In genomic region chr9:102868451-102868850, GRCm38 (mm10) we compare ENCODE assay signal across 20 mouse cellular contexts. TPM values are rescaled to one million over a fixed set of nuclear protein-coding genes. Genes with fewer than 3 reads are reported as not detected.
DNase-seq lines count a peak whose midpoint lies in the region; ATAC-seq lines count a peak whose summit lies in the region.
"Had no signal": no experiment of that assay in that cellular context is flagged by ENCODE, and none has a peak within 500 bp of the region (broad histone marks: within the 10 kb centered on the region; RNA-seq: fewer than 3 reads in every experiment).

No protein-coding gene starts in this region.

- no peak overlapping the region for H3K9ac ChIP-seq in hindbrain, embryonic 12.5 days
- H3K9ac ChIP-seq: embryonic facial prominence, embryonic 12.5 days; forebrain, embryonic 13.5 days; forebrain, embryonic 15.5 days; forebrain, postnatal 0 days had no signal

- 90% methylated on average over 7 of the region's 7 CpGs for WGBS in hindbrain, embryonic 12.5 days

- H3K4me1 ChIP-seq in hindbrain, embryonic 12.5 days, result peaks cover 28% of the 10 kb centered on the region

- no peak overlapping the region for H3K4me2 ChIP-seq in hindbrain, embryonic 12.5 days (replicated peaks)
- H3K4me2 ChIP-seq: embryonic facial prominence, embryonic 12.5 days; forebrain, embryonic 13.5 days; forebrain, embryonic 15.5 days had no signal

- DNase-seq in cerebellum, adult 11-12 months, result peak; percentile 35
- DNase-seq in cerebellum, postnatal 4 days (ENCODE audit: low spot score in 2 of 2), result no peak
- DNase-seq in cerebellum, adult 9-10 months, result peak; percentile 64
- peak; percentile 52 for DNase-seq in brain, adult 2 months (ENCODE audit: low read depth, low spot score)
- DNase-seq: adrenal gland, adult 8-10 months; adrenal gland, postnatal 14 days; adrenal gland, postnatal 36 days; B cell, adult 2 months; forebrain, postnatal 0 days had no signal

- peaks cover 26% of the 10 kb centered on the region for H3K36me3 ChIP-seq in hindbrain, embryonic 12.5 days

- H3K9me3 ChIP-seq in hindbrain, embryonic 12.5 days (replicated peaks), result no peaks in the 10 kb centered on the region
- H3K9me3 ChIP-seq: embryonic facial prominence, embryonic 10.5 days; embryonic facial prominence, embryonic 12.5 days; forebrain, embryonic 13.5 days; forebrain, embryonic 15.5 days; G1E had no signal

- no peak for ATAC-seq in cerebellum, adult (ENCODE audit: insufficient number of reproducible peaks, low FRiP score, low TSS enrichment)
- no peak for ATAC-seq in hindbrain, embryonic 12.5 days (ENCODE audit: low FRiP score)
- ATAC-seq: activated CD4-positive, CD25-positive, alpha-beta regulatory T cell, adult 4 months; CD4-positive, CD25-positive, alpha-beta regulatory T cell, adult 4 months; forebrain, embryonic 13.5 days; forebrain, embryonic 15.5 days; forebrain, postnatal 0 days; Patski had no signal

- no peak overlapping the region for H3K4me3 ChIP-seq in hindbrain, embryonic 12.5 days
- H3K4me3 ChIP-seq: embryonic facial prominence, embryonic 10.5 days; embryonic facial prominence, embryonic 12.5 days; forebrain, embryonic 13.5 days; forebrain, embryonic 15.5 days had no signal

- H3K27ac ChIP-seq in hindbrain, embryonic 12.5 days, result no peak overlapping the region
- H3K27ac ChIP-seq: embryonic facial prominence, embryonic 10.5 days; embryonic facial prominence, embryonic 12.5 days; forebrain, embryonic 13.5 days; forebrain, embryonic 15.5 days had no signal

- no peaks in the 10 kb centered on the region for H3K27me3 ChIP-seq in hindbrain, embryonic 12.5 days
- H3K27me3 ChIP-seq: CH12.LX; embryonic facial prominence, embryonic 12.5 days; forebrain, embryonic 13.5 days; forebrain, embryonic 15.5 days; Patski had no signal

RNA-seq across cellular contexts. Expression of gene Ryk, which starts 33.7 kb away (rescaled TPM):
- polyA plus RNA-seq in hindbrain, embryonic 12.5 days (2016; fragmentation: Nextera tagmentation; extraction: Ambion mirVana), result 18.2 and 18.3 TPM in 2 replicates

Comparison
In these comparisons a context has a peak if more than half of its experiments do, and no peak if none do; other contexts are left out.
1. DNase-seq: peak in cerebellum, adult 11-12 months (single experiment), cerebellum, adult 9-10 months (single experiment) and brain, adult 2 months (single experiment); none in cerebellum, postnatal 4 days (0 of 2).